Mouse (Mus musculus) testis, postnatal 14 days (tissue): ENCODE data around the gene Taf10.

Experiments
- DNase-seq: peaks from one replicate; pipeline ENCODE4 v3.0.0; 2021; ENCODE audit warnings: low spot score

The Taf10 gene

DNA sequence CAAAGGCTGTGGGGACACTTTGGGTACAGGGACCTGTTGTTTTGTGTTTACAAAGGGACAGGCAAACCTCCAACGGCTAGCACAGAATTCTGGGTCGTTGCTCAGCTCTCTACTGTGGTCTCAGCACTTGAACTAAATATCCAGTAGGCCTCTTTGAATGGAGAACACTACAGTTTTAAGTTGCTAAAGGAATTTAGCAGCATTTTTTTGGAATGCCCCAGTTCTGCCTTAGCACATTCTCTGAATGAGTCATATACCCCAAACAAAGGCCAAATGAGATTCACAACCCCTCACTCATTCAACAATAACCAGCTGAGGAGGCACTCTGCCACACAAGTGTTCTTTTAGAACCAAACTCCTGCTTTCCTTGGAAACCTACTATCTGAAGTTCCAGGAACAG is 22.2 kb downstream of the Taf10 start:
- DNase-seq: no peak

DNA sequence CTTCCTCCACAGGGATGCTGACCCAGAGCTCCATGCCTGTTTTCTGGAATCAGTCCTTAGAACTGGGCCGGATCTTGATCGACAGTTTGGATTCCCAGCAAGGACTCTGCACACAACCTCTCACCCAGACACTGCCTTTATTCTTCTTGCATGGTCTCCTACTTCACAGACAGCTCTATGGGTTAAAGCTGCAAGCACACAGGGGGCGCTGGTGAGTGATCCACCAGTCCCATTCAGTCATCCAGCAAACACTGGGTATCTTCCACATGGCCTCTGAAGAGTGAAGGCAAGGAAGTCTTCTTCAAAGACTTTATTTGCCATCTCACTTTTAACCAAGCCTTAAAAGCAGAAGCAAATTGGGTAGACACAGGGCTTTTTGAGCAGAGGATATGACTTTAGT is 28.8 kb downstream of the Taf10 start:
- DNase-seq: no peak

DNA sequence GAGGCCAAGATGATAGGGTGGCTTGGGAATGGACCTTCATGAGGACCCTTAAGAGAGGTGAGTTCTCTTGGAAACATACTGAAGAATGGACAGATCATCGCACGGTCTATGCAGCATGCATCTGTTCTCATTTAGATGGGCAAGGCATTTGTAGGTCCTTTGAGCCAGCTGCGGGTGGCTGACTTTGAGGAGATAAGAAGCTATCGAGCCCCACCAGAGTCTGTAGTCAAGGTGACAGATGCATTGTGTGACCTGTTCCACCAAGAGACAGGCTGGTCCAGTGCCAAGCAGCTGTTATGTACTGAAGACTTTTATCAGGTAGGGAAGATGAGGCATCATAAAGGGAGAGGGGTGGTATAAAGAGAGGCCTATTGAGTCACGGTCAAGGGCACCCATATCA is 35.4 kb downstream of the Taf10 start:
- DNase-seq: no peak

DNA sequence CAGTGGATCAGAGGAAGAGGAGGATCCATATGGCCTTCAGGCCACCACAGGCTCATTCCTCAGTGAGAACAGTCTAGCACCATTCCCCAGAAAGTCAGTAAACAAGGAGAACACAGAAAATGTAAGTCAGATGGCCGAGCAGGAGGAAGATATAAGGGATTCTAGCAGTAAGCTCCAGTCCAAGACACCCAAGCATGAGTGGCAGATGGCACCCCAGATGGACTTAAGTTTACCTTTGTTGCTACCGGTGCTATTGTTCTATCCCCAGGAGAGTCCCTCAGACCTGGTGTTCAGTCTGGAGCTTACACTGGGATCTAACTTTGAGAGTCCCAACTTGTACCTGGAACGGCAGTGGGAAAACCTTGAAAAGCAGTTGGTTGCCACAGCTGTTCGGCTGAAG is 40.3 kb downstream of the Taf10 start:
- DNase-seq: no peak

DNA sequence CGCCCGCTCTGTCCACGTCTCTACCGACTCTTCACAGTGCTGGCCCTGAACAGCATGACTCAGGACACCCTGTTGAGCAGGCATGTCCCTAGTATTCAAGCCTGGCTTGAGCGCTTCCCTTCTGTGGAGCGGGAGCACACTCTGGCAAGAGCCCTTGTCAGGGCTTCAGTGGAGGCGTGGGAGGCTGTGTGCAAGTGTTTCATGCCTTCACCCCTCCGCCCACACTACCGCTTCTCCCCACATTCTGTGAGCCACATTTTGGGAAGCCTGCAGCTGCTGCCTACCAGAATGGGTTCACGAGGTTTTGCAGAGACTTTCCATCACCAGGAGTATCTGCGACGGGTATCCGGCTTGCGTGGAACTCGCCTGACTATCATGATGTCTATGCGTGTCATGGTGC is 41.0 kb downstream of the Taf10 start:
- no peak for DNase-seq

DNA sequence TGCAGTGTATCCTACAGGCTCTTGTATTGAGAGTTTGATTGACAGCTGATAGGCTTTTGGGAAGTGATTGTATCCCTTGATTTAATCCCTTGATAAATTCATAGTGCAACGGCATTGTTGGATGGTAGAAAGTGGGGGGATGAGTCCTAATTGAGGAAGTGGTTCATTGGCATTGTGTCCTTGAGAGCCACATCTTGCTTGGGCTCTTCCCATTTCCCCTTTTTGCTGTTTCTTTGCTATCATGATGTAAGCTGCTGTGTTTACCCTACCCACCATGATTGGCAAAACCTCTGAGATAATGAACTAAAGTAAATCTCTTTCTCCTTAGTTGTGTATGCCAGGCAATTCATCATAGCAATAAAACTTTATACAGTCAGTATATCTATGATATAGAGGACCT is 53.3 kb downstream of the Taf10 start:
- no peak for DNase-seq
